Mouse (Mus musculus): ENCODE results near the gene Pik3c2g. TPM values are rescaled to one million over a fixed set of nuclear protein-coding genes. Genes with fewer than 3 reads are reported as not detected.

The Pik3c2g gene
- polyA plus RNA-seq, 1 experiment, result not detected

- Histone ChIP-seq H3K36me3 (ENCODE audit: control insufficient read depth, insufficient read depth, low read length) (no peaks in the 10 kb centered on the region), H3K27me3 (ENCODE audit: control insufficient read depth, insufficient read depth, low read length) (no peaks in the 10 kb centered on the region), H3K4me3 (ENCODE audit: control insufficient read depth, insufficient read depth, low read length) (no peak overlapping the region), H3K4me1 (replicated peaks; ENCODE audit: control insufficient read depth, insufficient read depth, low read length) (no peaks in the 10 kb centered on the region), H3K27ac (ENCODE audit: control insufficient read depth, insufficient read depth, low read length) (no peak overlapping the region)
- no peak for TF ChIP-seq POLR2A (IDR thresholded peaks at IDR 0.05; ENCODE audit: control insufficient read depth, extremely low read depth, insufficient read depth, low read length, poor library complexity)
- TF ChIP-seq CTCF (IDR thresholded peaks at IDR 0.05; ENCODE audit: borderline replicate concordance, control insufficient read depth, extremely low read depth, insufficient read depth, low read length, poor library complexity), result no peak
- DNase-seq, result no peak
- WGBS, result 81% methylated on average over 7 of the region's 7 CpGs
Observed at GRCm38 (mm10) chr6:139957531-139958241, 370.7 kb downstream of the Pik3c2g start.

GRCm38 (mm10) chr6:139963775-139964174 is 376.8 kb downstream of the Pik3c2g start:
- no peak for DNase-seq
- Histone ChIP-seq H3K27me3 (ENCODE audit: control insufficient read depth, insufficient read depth, low read length) (no peaks in the 10 kb centered on the region), H3K4me3 (ENCODE audit: control insufficient read depth, insufficient read depth, low read length) (no peak overlapping the region), H3K4me1 (replicated peaks; ENCODE audit: control insufficient read depth, insufficient read depth, low read length) (no peaks in the 10 kb centered on the region), H3K36me3 (ENCODE audit: control insufficient read depth, insufficient read depth, low read length) (no peaks in the 10 kb centered on the region), H3K27ac (ENCODE audit: control insufficient read depth, insufficient read depth, low read length) (no peak overlapping the region)
- no peak for TF ChIP-seq POLR2A (IDR thresholded peaks at IDR 0.05; ENCODE audit: control insufficient read depth, extremely low read depth, insufficient read depth, low read length, poor library complexity)
- no peak for TF ChIP-seq CTCF (IDR thresholded peaks at IDR 0.05; ENCODE audit: borderline replicate concordance, control insufficient read depth, extremely low read depth, insufficient read depth, low read length, poor library complexity)
- WGBS, result 77% methylated on average over 3 of the region's 3 CpGs

GRCm38 (mm10) chr6:139964895-139965294 is 377.9 kb downstream of the Pik3c2g start:
- 81% methylated on average over 3 of the region's 3 CpGs for WGBS
- Histone ChIP-seq H3K36me3 (ENCODE audit: control insufficient read depth, insufficient read depth, low read length) (no peaks in the 10 kb centered on the region), H3K4me1 (replicated peaks; ENCODE audit: control insufficient read depth, insufficient read depth, low read length) (no peaks in the 10 kb centered on the region), H3K27ac (ENCODE audit: control insufficient read depth, insufficient read depth, low read length) (no peak overlapping the region), H3K4me3 (ENCODE audit: control insufficient read depth, insufficient read depth, low read length) (no peak overlapping the region), H3K27me3 (ENCODE audit: control insufficient read depth, insufficient read depth, low read length) (no peaks in the 10 kb centered on the region)
- no peak for TF ChIP-seq POLR2A (IDR thresholded peaks at IDR 0.05; ENCODE audit: control insufficient read depth, extremely low read depth, insufficient read depth, low read length, poor library complexity)
- no peak for TF ChIP-seq CTCF (IDR thresholded peaks at IDR 0.05; ENCODE audit: borderline replicate concordance, control insufficient read depth, extremely low read depth, insufficient read depth, low read length, poor library complexity)
- DNase-seq, result no peak

GRCm38 (mm10) chr6:139966684-139967083 is 379.7 kb downstream of the Pik3c2g start:
- TF ChIP-seq POLR2A (IDR thresholded peaks at IDR 0.05; ENCODE audit: control insufficient read depth, extremely low read depth, insufficient read depth, low read length, poor library complexity), result no peak
- Histone ChIP-seq H3K27ac (ENCODE audit: control insufficient read depth, insufficient read depth, low read length) (no peak overlapping the region), H3K27me3 (ENCODE audit: control insufficient read depth, insufficient read depth, low read length) (no peaks in the 10 kb centered on the region), H3K36me3 (ENCODE audit: control insufficient read depth, insufficient read depth, low read length) (no peaks in the 10 kb centered on the region), H3K4me3 (ENCODE audit: control insufficient read depth, insufficient read depth, low read length) (no peak overlapping the region), H3K4me1 (replicated peaks; ENCODE audit: control insufficient read depth, insufficient read depth, low read length) (no peaks in the 10 kb centered on the region)
- 82% methylated on average over 6 of the region's 6 CpGs for WGBS
- DNase-seq, result no peak

- H3K36me3 ChIP-seq (ENCODE audit: control insufficient read depth, insufficient read depth, low read length), result no peaks in the 10 kb centered on the region
- no peaks in the 10 kb centered on the region for H3K27me3 ChIP-seq (ENCODE audit: control insufficient read depth, insufficient read depth, low read length)
- WGBS, result 85% methylated on average over 4 of the region's 4 CpGs
- DNase-seq, result no peak
- H3K27ac ChIP-seq (ENCODE audit: control insufficient read depth, insufficient read depth, low read length), result no peak overlapping the region
- H3K4me1 ChIP-seq (replicated peaks; ENCODE audit: control insufficient read depth, insufficient read depth, low read length), result no peaks in the 10 kb centered on the region
- TF ChIP-seq CTCF (IDR thresholded peaks at IDR 0.05; ENCODE audit: borderline replicate concordance, control insufficient read depth, extremely low read depth, insufficient read depth, low read length, poor library complexity) (no peak), POLR2A (IDR thresholded peaks at IDR 0.05; ENCODE audit: control insufficient read depth, extremely low read depth, insufficient read depth, low read length, poor library complexity) (no peak)
- no peak overlapping the region for H3K4me3 ChIP-seq (ENCODE audit: control insufficient read depth, insufficient read depth, low read length)
Observed at GRCm38 (mm10) chr6:139971608-139972298, 384.7 kb downstream of the Pik3c2g start.

- H3K27me3 ChIP-seq (ENCODE audit: control insufficient read depth, insufficient read depth, low read length), result no peaks in the 10 kb centered on the region
- WGBS, result 92% methylated on average over 5 of the region's 5 CpGs
- no peak for DNase-seq
- no peak overlapping the region for H3K27ac ChIP-seq (ENCODE audit: control insufficient read depth, insufficient read depth, low read length)
- TF ChIP-seq CTCF (IDR thresholded peaks at IDR 0.05; ENCODE audit: borderline replicate concordance, control insufficient read depth, extremely low read depth, insufficient read depth, low read length, poor library complexity) (no peak), POLR2A (IDR thresholded peaks at IDR 0.05; ENCODE audit: control insufficient read depth, extremely low read depth, insufficient read depth, low read length, poor library complexity) (no peak)
- H3K4me3 ChIP-seq (ENCODE audit: control insufficient read depth, insufficient read depth, low read length), result no peak overlapping the region
- no peaks in the 10 kb centered on the region for H3K4me1 ChIP-seq (replicated peaks; ENCODE audit: control insufficient read depth, insufficient read depth, low read length)
- no peaks in the 10 kb centered on the region for H3K36me3 ChIP-seq (ENCODE audit: control insufficient read depth, insufficient read depth, low read length)
Observed at GRCm38 (mm10) chr6:139974668-139975067, 387.6 kb downstream of the Pik3c2g start.

All from thymus, adult 2 months (tissue).